Mouse (Mus musculus): Measurements from ENCODE around the gene Dusp27. TPM values are rescaled to one million over a fixed set of nuclear protein-coding genes. Genes with fewer than 3 reads are reported as not detected.

Dusp27 gene
- polyA plus RNA-seq, 1 experiment from 2014 or later, result 0.54 TPM

DNA sequence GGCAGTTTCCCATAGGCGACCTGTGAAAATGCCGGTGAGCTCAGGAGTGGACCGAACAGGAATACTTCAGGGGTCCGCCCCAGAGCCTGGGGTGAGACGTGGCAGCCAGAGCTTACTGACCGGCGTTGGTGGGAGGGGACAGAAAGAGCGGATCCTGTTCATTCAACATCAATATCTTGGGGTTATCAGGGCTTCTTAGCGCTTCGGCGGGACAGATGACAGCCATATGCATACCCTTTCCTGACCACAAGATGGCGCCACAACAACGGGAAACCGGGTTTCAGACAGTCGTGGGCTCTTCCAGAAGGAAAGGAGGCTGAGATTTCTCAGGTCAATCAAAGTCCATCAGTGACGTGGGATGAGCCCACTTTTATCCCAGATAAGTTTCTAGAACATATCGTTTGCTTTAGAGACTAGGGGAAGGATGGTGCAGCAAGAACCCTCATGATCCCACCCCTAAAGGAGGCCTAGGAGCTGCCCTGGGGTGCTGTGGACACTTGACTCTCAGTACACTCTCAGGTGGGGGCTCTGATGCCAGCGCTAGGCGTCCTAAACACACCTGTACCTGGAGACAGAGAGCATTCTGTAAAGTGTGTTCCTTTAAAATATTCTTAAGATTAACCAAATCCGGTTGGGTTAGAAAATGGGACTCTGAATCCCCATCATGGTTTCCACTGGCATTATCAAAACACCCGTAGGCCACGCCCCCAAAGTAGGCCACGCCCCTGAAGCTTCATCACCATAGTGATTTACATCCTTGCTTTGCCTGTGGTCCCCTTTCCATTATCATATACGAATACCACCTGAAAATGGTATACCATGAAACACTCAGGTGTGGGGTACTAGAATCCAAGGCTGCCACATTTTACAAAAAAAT, 33.1 kb upstream of the Dusp27 start:
- H3K4me2 ChIP-seq (ENCODE audit: low read depth, low read length), result peak overlapping the region; percentile 48
- WGBS, result 20% methylated on average over 24 of the region's 24 CpGs
- H3K27ac ChIP-seq (ENCODE audit: low read depth, low read length), result no peak overlapping the region
- H3K4me3 ChIP-seq (ENCODE audit: low read depth, low read length), result no peak overlapping the region
- H3K27me3 ChIP-seq (ENCODE audit: control insufficient read depth, insufficient read depth, low read length), result no peaks in the 10 kb centered on the region
- no peaks in the 10 kb centered on the region for H3K36me3 ChIP-seq (ENCODE audit: control insufficient read depth, insufficient read depth, low read length)
- ATAC-seq (ENCODE audit: low read depth), result peak; percentile 78
- H3K9ac ChIP-seq (replicated peaks; ENCODE audit: low read depth, low read length), result no peak overlapping the region
- no peaks in the 10 kb centered on the region for H3K4me1 ChIP-seq (ENCODE audit: control insufficient read depth, insufficient read depth, low read length)
- H3K9me3 ChIP-seq (ENCODE audit: control insufficient read depth, low read length), result no peaks in the 10 kb centered on the region

DNA sequence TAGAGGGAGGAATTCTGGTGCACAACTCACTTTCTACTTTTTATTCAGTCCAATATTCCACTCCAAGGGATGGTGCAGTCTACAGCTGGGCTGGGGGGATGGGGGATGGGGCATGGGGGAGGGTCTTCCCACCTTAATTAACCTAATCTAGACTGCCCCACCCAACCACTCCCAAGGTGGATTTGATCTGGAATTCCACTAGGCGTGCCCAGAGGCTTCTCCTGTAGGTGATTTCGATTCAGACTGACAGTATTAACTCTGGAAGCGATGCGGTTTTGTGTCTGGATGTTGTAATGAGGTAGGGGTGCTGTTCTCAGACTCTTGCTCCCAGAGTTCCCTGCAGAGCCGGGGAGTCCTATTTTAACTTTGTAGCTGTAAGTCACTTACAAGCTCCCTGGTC, 32.4 kb upstream of the Dusp27 start:
- Histone ChIP-seq H3K4me2 (ENCODE audit: low read depth, low read length) (peak overlapping the region; percentile 48), H3K36me3 (ENCODE audit: control insufficient read depth, insufficient read depth, low read length) (no peaks in the 10 kb centered on the region), H3K27ac (ENCODE audit: low read depth, low read length) (no peak overlapping the region), H3K4me1 (ENCODE audit: control insufficient read depth, insufficient read depth, low read length) (no peaks in the 10 kb centered on the region), H3K9ac (replicated peaks; ENCODE audit: low read depth, low read length) (no peak overlapping the region), H3K4me3 (ENCODE audit: low read depth, low read length) (no peak overlapping the region), H3K27me3 (ENCODE audit: control insufficient read depth, insufficient read depth, low read length) (peaks cover 3% of the 10 kb centered on the region; the same call in 1 of the 2 replicates), H3K9me3 (ENCODE audit: control insufficient read depth, low read length) (no peaks in the 10 kb centered on the region)
- no peak for ATAC-seq (ENCODE audit: low read depth)
- 64% methylated on average over 5 of the region's 5 CpGs for WGBS

DNA sequence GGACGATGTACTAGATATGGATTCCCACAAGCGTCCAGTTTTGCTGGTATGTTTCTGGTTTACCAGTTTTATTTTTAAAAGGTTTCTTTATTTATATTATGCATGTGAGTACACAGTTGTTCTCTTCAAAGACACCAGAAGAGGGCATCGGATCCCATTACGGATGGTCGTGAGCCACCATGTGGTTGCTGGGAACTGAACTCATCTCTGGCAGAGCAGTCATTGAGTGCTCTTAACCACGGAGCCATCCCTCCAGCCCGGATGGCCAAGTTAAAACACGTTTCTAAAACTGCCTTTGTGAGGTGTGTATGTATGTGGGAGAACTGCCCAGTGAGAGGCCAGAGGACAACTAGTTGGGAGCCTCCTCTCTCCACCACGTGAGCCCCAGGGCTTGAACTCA, 30.9 kb upstream of the Dusp27 start:
- Histone ChIP-seq H3K36me3 (ENCODE audit: control insufficient read depth, insufficient read depth, low read length) (no peaks in the 10 kb centered on the region), H3K4me2 (ENCODE audit: low read depth, low read length) (no peak overlapping the region), H3K4me3 (ENCODE audit: low read depth, low read length) (no peak overlapping the region), H3K9ac (replicated peaks; ENCODE audit: low read depth, low read length) (no peak overlapping the region), H3K4me1 (ENCODE audit: control insufficient read depth, insufficient read depth, low read length) (no peaks in the 10 kb centered on the region), H3K27ac (ENCODE audit: low read depth, low read length) (no peak overlapping the region), H3K9me3 (ENCODE audit: control insufficient read depth, low read length) (no peaks in the 10 kb centered on the region), H3K27me3 (ENCODE audit: control insufficient read depth, insufficient read depth, low read length) (peaks cover 9% of the 10 kb centered on the region; the same call in 1 of the 2 replicates)
- 68% methylated on average over 9 of the region's 9 CpGs for WGBS
- ATAC-seq (ENCODE audit: low read depth), result no peak

DNA sequence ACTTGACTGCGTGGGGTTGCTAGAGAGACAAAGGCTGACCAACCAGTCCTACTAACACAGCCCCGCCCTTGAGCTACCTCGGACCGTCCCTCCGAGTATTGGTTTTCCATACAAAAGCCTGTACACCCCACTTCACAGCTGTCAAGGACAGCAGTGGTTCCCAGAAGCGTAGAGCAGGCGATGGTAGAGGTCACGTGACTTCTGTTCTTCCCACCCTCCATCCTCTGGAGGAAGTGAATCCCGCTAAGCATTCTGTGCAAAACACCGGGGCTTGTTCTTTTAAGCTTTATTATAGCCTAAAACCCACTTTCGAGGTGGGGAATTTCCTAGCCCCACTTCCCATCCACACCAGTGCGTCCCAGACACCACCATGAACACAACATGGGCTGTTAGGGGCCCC, 30.0 kb upstream of the Dusp27 start:
- no peaks in the 10 kb centered on the region for H3K9me3 ChIP-seq (ENCODE audit: control insufficient read depth, low read length)

DNA sequence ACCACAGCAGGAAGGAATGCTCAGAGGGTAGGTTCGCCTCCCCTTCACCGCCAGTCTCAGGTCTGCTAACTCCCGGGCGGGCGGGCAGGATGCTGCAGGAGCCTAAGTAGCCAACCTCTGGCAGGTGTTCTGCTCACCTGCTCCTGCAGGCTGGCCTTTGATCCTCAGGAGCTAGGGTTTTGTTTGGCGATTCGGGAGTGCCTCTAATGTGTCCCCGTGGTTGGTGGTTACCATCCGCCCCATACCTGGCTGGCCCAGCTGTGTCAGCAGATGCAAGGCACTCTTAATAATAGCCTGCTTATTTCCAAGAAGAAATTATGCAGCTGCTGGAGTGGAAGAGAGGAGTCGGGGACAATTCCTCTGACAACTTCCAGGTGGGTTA, 27.4 kb upstream of the Dusp27 start:
- Histone ChIP-seq H3K36me3 (ENCODE audit: control insufficient read depth, insufficient read depth, low read length) (no peaks in the 10 kb centered on the region), H3K27me3 (ENCODE audit: control insufficient read depth, insufficient read depth, low read length) (peaks cover 9% of the 10 kb centered on the region; the same call in 1 of the 2 replicates), H3K9me3 (ENCODE audit: control insufficient read depth, low read length) (no peaks in the 10 kb centered on the region), H3K4me1 (ENCODE audit: control insufficient read depth, insufficient read depth, low read length) (peaks cover 4% of the 10 kb centered on the region; the same call in 1 of the 2 replicates), H3K4me3 (ENCODE audit: low read depth, low read length) (no peak overlapping the region), H3K4me2 (ENCODE audit: low read depth, low read length) (no peak overlapping the region), H3K9ac (replicated peaks; ENCODE audit: low read depth, low read length) (no peak overlapping the region), H3K27ac (ENCODE audit: low read depth, low read length) (no peak overlapping the region)
- 54% methylated on average over 10 of the region's 10 CpGs for WGBS
- ATAC-seq (ENCODE audit: low read depth), result no peak

More for the DNA sequence above, 30.0 kb upstream of the Dusp27 start:
- Histone ChIP-seq H3K4me2 (ENCODE audit: low read depth, low read length) (no peak overlapping the region), H3K4me1 (ENCODE audit: control insufficient read depth, insufficient read depth, low read length) (no peaks in the 10 kb centered on the region), H3K27me3 (ENCODE audit: control insufficient read depth, insufficient read depth, low read length) (peaks cover 9% of the 10 kb centered on the region; the same call in 1 of the 2 replicates), H3K36me3 (ENCODE audit: control insufficient read depth, insufficient read depth, low read length) (no peaks in the 10 kb centered on the region), H3K4me3 (ENCODE audit: low read depth, low read length) (no peak overlapping the region), H3K27ac (ENCODE audit: low read depth, low read length) (no peak overlapping the region), H3K9ac (replicated peaks; ENCODE audit: low read depth, low read length) (no peak overlapping the region)
- no peak for ATAC-seq (ENCODE audit: low read depth)
- WGBS, result 82% methylated on average over 12 of the region's 12 CpGs

DNA sequence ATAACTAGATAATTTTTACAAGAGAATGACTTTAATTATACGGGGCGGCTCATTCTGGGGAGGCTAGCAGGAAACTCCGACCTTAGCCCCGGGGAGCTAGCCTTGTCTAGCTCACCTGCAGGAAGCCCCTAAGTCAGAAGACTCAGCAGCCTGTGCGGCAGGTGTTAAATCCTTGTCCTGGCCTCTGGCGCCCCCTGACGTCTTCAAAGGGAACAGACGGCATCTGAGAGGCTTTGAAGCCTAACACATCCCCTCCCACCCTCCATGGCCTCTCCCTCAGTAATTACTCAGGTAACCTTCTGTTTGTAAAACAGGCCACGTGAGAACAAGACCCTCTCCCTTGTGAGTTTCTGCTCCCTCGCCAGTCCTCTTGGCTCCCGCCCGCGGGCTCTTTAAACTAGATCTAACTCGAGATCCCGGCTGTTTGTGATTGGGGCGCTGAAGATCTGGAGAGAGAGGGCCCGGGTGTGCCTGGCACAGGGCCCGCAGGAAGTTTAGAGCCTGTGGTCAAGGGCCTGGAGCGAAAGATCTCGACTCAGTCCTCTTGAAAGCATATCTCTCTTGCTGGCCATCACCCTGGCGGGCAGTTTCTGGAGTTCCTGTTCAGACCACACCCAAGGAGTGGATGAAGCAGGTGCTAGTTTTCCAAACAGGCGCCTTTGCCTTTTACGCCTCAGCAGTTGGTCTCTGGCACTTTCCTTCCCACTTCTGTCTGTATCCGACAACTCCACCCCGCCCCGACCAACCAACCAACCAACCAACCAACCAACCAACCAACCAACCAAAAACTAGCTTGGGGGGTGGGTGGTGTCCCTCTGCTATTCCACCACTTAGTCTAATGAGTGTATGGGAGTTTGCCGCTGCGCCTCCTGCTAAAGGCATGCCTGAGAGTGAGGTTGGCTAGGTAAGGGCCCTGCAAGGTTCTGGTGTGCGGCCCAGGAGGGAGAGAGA, 26.7 kb upstream of the Dusp27 start:
- Histone ChIP-seq H3K4me3 (ENCODE audit: low read depth, low read length) (no peak overlapping the region), H3K27me3 (ENCODE audit: control insufficient read depth, insufficient read depth, low read length) (peaks cover 9% of the 10 kb centered on the region; the same call in 1 of the 2 replicates), H3K4me2 (ENCODE audit: low read depth, low read length) (no peak overlapping the region), H3K9ac (replicated peaks; ENCODE audit: low read depth, low read length) (no peak overlapping the region), H3K27ac (ENCODE audit: low read depth, low read length) (no peak overlapping the region), H3K4me1 (ENCODE audit: control insufficient read depth, insufficient read depth, low read length) (peaks cover 4% of the 10 kb centered on the region; the same call in 1 of the 2 replicates), H3K9me3 (ENCODE audit: control insufficient read depth, low read length) (no peaks in the 10 kb centered on the region), H3K36me3 (ENCODE audit: control insufficient read depth, insufficient read depth, low read length) (no peaks in the 10 kb centered on the region)
- WGBS, result 16% methylated on average over 29 of the region's 29 CpGs
- peak; percentile 71; the same call in 1 of the 2 replicates for ATAC-seq (ENCODE audit: low read depth)

DNA sequence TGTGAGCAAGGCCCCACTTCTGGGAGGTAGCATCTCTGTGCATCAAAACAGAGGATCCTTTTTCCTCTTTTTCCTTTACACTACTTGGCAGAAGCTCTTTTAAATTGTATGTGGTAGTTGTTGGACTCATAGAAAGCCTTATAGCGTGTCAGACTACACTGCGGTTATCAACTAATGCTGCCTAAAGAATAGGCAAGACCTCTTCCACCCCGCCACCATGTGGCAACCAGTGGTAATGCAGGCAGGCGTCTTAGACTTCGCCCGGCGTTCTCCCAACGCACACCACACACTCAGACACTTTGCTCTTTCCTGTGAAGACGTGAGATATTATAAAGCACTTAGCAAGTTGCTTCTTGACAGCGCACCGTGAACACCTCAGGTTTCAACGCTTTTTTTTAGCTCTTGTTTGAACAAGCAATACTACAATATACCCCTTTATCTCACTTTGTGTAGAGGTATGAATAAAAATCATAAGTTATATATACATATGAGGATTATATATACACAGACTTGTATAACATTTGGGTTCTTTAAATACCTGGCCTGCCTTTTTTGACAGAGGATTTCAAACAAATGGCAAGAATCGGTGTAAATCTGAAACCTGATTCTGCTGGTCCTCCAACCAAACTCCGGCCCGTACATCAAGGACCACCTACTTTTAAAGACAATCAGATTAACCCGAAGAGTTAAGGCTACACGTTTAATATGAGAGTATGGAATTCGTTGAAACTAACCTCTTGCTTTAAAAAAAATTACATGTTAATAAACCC, 25.8 kb upstream of the Dusp27 start:
- ATAC-seq (ENCODE audit: low read depth), result peak; percentile 63; the same call in 1 of the 2 replicates
- no peak overlapping the region for H3K4me3 ChIP-seq (ENCODE audit: low read depth, low read length)

DNA sequence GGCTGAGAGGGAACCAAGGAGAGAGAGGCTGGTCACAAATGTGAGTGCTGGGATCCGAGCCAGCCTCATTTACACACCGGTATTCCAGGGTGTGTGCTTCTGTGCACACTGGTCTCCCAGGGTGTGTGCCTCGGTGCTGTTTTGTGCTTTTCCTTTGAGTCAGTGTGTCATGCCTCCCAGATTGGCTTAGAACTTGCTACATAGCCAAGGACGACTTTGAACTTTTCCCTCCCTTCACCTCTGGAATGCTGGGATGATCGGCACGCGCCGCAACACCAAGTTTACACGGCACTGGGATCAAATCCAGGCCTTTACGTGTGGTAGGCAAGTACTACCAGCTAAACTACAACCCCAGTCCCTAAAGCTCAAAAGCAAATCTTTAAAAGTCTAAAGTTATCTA, 24.3 kb upstream of the Dusp27 start:
- 91% methylated on average over 10 of the region's 10 CpGs for WGBS
- Histone ChIP-seq H3K27me3 (ENCODE audit: control insufficient read depth, insufficient read depth, low read length) (peaks cover 9% of the 10 kb centered on the region; the same call in 1 of the 2 replicates), H3K9ac (replicated peaks; ENCODE audit: low read depth, low read length) (no peak overlapping the region), H3K4me2 (ENCODE audit: low read depth, low read length) (no peak overlapping the region), H3K9me3 (ENCODE audit: control insufficient read depth, low read length) (no peaks in the 10 kb centered on the region), H3K4me1 (ENCODE audit: control insufficient read depth, insufficient read depth, low read length) (peaks cover 4% of the 10 kb centered on the region; the same call in 1 of the 2 replicates), H3K36me3 (ENCODE audit: control insufficient read depth, insufficient read depth, low read length) (no peaks in the 10 kb centered on the region), H3K27ac (ENCODE audit: low read depth, low read length) (no peak overlapping the region), H3K4me3 (ENCODE audit: low read depth, low read length) (no peak overlapping the region)
- ATAC-seq (ENCODE audit: low read depth), result no peak

More for the DNA sequence above, 25.8 kb upstream of the Dusp27 start:
- Histone ChIP-seq H3K9me3 (ENCODE audit: control insufficient read depth, low read length) (no peaks in the 10 kb centered on the region), H3K9ac (replicated peaks; ENCODE audit: low read depth, low read length) (no peak overlapping the region), H3K4me1 (ENCODE audit: control insufficient read depth, insufficient read depth, low read length) (peaks cover 4% of the 10 kb centered on the region; the same call in 1 of the 2 replicates), H3K27me3 (ENCODE audit: control insufficient read depth, insufficient read depth, low read length) (peaks cover 9% of the 10 kb centered on the region; the same call in 1 of the 2 replicates), H3K36me3 (ENCODE audit: control insufficient read depth, insufficient read depth, low read length) (no peaks in the 10 kb centered on the region), H3K4me2 (ENCODE audit: low read depth, low read length) (no peak overlapping the region), H3K27ac (ENCODE audit: low read depth, low read length) (no peak overlapping the region)
- 13% methylated on average over 18 of the region's 18 CpGs for WGBS

All from neural tube, embryonic 14.5 days (tissue).